Mouse (Mus musculus): Measurements from ENCODE around the gene Naa15.

The Naa15 gene

GRCm38 (mm10) chr3:51475706-51476105 lies 60.8 kb downstream of the Naa15 start:
- no peak for DNase-seq

GRCm38 (mm10) chr3:51479893-51480292 lies 64.9 kb downstream of the Naa15 start:
- no peak for DNase-seq

GRCm38 (mm10) chr3:51481059-51481458 lies 66.1 kb downstream of the Naa15 start:
- DNase-seq: peak; percentile 73

GRCm38 (mm10) chr3:51481881-51482280 lies 66.9 kb downstream of the Naa15 start:
- DNase-seq: no peak

GRCm38 (mm10) chr3:51482781-51483180 lies 67.8 kb downstream of the Naa15 start:
- DNase-seq: no peak

- peak; percentile 98 for DNase-seq
These were observed 68.9 kb downstream of the Naa15 start, which contains the start of gene Rab33b for GRCm38 (mm10) chr3:51483741-51484359. TSS of gene Rab33b (plus strand) at chr3:51483920.

DNA sequence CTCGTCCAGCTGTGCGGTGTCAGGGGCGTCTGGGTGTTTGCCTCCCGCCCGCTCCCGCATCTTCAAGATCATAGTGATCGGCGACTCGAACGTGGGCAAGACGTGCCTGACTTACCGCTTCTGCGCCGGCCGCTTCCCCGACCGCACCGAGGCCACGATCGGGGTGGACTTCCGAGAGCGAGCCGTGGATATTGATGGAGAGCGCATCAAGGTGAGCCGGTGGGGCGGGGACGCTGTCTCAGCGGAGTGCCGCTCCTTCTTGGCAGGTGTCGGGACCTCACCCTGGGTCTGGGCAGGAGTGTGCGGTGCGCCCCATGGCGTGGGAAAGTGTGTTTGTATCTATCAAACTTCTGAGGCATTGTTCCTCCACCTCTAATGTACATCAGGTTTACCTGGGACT lies 69.4 kb downstream of the Naa15 start:
- no peak for DNase-seq

DNA sequence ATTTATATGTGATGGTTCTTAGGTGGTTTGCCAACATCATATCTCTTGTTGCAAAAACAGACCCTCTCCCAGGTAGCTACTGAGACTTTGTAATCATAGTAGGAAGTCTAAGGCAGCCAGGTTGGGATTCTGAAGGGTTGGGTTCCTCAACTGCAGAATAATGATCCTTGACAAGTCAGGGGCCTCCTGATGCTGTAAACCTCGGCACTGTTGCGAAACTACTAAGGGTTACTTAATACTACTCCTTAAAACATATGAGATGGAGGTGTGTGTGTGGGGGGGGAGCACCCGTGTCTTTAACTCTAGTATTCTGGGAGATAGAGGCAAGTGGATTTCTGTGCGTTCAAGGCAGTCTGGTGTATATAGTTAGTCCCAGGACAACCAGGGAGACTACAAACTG lies 70.4 kb downstream of the Naa15 start:
- no peak for DNase-seq

DNA sequence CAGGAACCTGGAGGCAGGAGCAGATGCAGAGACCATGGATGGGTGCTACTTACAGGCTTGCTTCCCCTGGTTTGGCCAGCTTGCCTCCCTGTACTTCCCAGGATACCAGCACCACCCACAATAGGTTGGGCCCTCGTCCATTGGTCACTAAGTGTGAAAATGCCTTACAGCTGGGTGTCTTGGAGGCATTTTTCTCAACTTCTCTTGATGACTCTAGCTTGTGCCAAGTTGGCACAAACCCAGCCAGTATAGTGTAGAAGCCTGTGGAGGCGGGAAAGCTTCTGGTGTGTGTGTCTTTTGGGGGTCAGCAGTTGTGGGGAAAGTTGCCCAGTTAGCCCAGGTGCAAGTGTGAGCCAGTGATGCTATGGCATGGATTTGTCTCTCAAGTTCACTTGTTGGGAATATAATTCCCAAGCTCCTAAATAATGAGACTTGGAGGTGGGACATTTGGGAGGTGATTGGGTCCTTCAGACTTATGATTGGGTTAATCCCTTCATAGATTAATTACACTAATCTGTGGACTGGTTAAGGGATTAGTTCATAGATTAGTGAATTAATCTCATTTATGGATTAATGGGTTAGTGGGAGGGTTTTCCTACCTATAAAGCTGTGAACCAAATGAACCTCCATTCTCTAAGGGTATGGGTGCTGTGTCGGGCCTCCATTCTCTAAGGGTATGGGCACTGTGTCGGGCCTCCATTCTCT lies 71.7 kb downstream of the Naa15 start:
- peak; percentile 66 for DNase-seq

- no peak for DNase-seq
These were observed 75.3 kb downstream of the Naa15 start for GRCm38 (mm10) chr3:51490088-51490753.

DNA sequence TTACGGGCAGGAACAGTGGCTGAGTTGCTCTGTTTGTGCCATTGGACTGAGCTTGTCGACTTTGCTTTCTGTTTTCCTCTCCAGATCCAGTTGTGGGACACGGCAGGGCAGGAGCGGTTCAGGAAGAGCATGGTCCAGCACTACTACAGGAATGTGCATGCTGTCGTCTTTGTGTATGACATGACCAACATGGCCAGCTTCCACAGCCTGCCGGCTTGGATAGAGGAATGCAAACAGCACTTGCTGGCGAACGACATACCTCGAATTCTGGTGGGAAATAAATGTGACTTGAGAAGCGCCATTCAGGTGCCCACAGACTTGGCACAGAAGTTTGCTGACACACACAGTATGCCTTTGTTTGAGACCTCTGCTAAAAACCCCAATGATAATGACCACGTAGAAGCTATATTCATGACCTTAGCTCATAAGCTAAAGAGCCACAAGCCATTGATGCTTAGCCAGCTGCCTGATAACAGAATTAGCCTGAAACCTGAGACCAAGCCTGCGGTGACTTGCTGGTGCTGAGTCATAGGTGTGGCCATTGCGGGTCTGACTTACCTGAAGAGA lies 78.4 kb downstream of the Naa15 start:
- DNase-seq: no peak

DNA sequence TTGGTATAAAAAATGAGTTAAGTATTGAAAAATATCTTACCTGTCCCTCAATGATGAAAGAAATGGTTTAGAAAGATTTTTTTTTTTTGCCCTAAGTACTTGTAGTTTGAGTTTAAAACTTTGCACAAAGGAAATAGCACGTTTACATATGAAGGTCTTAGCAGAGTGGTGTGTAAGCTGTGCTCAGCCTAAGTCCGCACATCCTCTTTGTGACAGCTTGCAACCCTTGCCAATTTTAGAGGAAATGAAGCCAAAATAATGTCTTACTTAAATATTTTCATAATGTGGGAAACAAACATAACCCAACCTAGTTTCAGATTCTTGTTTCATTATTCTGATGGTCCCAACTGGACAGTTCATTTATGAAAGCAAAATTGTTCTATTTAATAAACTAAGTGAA lies 79.5 kb downstream of the Naa15 start:
- no peak for DNase-seq

- DNase-seq: no peak
These were observed 80.7 kb downstream of the Naa15 start for GRCm38 (mm10) chr3:51495646-51496045.

- DNase-seq: no peak
These were observed 83.0 kb downstream of the Naa15 start for GRCm38 (mm10) chr3:51497978-51498377.

DNA sequence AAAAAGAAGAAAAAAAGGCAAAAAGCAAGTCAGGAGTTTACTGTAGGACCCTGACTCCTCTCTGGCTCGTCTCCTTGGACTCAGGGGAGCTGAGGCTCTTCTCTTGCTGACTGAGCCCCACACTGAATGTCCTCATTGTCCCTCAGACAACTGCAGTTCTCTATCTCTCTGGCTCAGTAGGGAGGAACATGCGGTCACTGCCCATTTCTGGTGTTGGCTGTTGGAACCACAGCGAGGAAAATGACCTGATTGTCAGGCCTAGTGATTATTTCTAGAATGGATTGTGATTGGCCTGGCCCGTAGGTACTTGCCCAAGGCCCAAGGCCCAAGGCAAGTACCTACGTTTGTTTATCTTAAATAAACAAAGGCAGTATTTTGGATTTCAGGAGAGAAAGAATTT lies 83.7 kb downstream of the Naa15 start:
- DNase-seq: no peak

- DNase-seq: no peak
These were observed 84.9 kb downstream of the Naa15 start for GRCm38 (mm10) chr3:51499876-51500275.

DNA sequence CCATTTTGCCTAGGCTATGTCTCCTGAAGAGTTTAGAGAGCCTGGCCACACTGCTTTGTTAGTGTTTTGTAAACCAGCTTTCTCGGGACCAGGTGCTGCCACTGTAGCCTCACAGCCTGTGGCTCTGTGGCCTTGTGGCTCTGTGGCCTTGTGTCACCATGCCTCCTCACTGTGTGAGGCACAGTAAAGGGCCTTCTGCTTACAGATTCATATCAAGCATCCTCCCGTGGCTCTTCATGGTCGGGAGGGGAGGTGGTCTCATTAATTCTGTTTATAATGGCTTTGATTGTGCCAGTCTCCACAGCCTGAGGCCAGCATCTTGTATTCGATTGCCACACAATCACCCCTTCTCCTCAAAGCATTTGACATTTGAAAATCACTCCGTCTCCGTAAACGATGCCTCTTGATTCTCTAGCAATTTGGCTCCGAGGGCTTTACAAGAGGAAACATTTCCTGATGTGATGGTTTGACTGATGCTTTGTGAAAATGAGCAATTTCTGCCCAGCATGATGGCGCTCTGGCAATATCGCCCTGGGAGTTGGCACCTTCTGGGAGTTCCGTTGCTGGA lies 89.5 kb downstream of the Naa15 start:
- DNase-seq: peak; percentile 50

- DNase-seq: peak; percentile 81
These were observed 90.5 kb downstream of the Naa15 start for GRCm38 (mm10) chr3:51505465-51505864.

DNA sequence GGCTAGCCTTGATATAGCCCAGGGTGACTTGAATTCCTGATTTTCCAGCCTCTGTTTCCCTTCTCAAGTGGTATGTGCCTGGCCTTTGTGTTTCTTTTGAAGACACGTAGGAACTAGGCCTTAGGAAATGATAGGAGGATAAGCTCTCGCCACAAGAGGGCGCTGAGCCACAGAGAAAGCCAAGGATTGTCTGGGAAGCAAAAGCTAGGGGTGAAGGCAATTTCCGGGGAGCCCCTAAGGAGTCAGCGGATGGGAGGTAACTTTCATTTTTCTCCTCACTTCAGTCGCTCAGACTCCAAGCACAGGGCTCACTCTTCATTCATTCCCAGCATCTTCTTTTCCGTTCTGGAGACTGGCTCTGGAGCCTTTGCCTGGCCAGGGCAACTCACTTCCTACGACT lies 96.0 kb downstream of the Naa15 start:
- DNase-seq: peak; percentile 84

DNA sequence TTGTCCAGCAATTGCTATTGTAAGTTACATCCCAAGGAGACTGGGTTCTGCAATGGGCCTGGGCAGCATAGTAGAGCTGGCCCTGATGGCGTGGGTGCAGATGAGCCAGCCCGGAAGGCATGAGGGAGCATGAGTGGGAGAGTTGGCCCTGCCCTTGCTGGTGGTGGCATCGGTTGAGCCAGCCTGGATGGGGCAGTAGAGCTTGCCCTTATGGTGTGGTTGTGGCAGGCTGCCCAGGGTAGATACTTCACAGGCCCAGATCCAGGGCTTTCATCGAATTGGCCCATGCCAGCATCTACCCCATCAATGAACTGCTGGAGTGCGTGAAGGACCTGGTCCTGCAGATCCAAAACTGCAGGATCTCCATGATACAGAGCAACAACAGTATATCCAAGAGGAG lies 97.0 kb downstream of the Naa15 start:
- DNase-seq: no peak

DNA sequence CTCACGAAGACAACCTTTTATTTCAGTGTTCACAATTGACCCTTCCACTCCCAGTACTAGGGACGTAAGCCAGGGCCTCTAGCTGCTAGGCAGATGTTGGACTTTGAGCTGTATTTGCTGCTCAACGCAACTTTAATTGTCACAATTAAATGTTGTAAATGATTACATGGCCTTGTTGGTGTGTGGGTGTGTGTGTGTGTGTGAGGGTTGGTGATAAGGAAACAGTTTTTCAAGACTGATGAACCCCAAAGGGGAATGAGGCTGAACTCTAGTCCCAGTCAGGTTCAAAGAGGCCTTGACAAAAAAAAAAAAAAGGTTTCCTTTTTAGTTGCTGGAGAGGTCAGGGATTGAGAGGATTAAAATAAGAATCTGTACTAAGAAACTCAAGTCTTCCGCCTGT lies 102.5 kb downstream of the Naa15 start:
- no peak for DNase-seq

DNA sequence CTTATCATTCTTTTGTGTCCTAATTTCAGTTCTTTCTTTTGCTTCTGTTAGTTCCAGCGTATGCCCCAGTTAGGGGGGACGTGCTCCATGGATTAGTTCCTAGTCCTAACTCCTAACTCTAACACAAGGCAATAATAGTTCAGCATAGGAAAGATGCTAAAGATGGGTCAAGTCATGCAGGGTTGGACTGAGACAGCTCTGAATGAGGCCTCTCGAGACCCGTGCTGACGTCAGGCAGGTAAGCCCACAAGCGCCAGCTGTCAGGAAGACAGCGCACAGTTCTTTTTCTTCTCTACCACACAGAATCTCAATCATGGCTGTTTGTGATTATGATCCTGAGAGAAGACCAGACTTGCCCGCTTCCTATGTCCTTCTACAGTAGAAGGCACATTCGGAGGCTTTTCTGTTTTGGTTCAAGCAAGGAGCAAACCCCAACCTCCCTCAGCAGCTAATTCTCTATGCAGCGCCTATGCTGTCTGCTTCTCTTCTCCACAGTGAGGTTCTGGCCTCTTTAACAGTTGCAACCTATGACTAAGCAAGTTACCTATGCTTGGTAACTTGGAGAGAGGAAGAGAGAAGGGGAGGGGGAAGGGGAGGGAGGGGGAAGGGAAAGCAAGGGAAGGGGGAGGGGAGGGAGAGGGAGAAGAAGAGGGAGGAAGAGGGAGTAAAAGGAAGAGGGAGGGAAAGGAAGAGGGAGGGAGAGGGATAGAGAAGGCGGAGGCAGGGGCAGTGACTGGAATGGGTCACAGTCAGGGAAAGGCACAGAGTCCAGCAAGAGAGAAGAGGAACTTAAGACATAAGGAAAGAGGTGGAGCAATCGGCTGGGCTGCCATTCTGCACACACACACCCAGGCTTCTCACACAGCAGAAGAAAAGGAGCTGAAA lies 103.2 kb downstream of the Naa15 start:
- DNase-seq: no peak

GRCm38 (mm10) chr3:51518763-51519121 lies 103.8 kb downstream of the Naa15 start:
- no peak for DNase-seq
